Mouse (Mus musculus) spleen, postnatal 14 days (tissue): Measurements from ENCODE around the gene Smpd1.
A peak's percentile ranks its signal among the peaks of the same experiment; 100 is the strongest.

ENCODE experiments used
- DNase-seq, 2 experiments: peaks; one replicate each; pipeline ENCODE4 v3.0.0; 2021 to 2022; ENCODE audit warnings: low spot score in 2 of 2

Gene Smpd1

DNA sequence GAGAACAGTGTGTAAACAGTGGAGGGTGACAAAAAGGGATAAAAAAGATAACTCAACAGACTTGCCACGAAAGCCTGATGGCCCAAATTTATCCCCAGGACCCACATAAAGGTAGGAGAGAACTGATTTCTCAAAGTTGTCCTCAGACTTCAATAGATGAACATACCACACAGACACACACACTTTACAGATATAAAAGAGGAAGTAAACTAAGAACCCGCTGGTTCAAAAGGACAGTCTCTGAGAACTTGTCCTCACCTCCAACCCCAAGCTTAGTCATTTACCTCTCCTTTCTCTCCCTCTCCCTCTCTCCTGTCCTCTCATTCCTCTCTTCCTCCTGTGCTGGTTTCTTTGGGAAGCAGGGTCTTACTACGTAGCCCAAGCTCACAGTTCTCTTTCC, 8.2 kb downstream of the Smpd1 start:
- no peak for DNase-seq

- no peak for DNase-seq
These were observed 9.2 kb downstream of the Smpd1 start for GRCm38 (mm10) chr7:105563367-105563766.

DNA sequence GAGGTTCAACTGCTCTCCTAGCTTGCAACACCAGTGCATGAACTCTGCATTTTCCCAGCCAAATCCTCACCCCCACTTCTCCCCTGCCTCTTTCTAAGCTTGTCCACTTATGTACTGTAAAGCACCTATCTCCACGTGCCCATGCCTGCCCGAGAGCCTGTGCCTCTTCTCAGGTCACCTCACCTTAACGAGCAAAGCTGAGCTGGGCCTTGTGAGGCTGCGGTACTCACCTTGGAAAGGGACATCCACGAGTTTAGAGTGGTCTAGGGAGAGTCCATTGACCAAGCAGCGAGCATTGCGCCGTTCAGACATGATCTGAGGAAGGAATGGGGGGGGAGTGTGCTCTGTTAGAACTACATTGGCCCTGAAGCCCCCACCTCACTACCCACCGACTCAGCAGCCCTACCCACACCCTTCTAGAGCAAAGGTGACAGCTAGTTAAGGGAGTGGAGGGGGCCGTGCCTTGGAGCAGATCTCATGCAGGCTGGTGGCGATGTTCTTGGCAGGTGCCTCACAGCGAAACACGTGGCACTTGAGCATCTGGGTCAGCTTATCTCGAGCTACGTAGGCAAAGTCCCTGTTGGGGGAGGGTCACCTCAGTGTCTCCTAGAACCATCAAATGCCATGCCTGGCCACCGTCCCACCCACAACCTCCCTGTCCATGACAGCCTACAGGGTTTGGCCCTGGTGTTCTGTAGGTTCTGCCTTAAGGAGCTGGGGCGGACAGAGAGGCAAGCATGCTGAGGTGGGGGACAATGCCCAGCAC, 11.1 kb downstream of the Smpd1 start:
- no peak for DNase-seq

DNA sequence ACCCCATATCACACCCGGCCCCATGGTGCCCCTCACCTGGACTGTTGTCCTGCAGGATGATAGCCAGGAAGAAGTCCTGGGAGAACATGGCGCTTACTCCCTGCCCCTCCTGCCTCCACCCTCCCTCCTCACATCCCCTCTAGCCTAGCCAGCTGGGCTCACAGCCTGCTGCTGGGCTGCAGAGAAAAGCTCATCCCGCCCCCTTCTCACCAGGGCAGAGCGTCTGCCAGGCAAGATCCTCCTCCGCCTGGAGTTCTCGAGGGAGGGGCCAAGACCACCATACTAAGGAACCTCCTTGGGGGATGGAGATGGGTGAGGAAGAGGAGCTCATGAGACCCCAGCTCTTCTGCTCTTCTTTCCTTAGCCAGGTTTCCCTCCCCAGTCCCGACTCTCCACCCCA, 14.4 kb downstream of the Smpd1 start:
- no peak for DNase-seq

DNA sequence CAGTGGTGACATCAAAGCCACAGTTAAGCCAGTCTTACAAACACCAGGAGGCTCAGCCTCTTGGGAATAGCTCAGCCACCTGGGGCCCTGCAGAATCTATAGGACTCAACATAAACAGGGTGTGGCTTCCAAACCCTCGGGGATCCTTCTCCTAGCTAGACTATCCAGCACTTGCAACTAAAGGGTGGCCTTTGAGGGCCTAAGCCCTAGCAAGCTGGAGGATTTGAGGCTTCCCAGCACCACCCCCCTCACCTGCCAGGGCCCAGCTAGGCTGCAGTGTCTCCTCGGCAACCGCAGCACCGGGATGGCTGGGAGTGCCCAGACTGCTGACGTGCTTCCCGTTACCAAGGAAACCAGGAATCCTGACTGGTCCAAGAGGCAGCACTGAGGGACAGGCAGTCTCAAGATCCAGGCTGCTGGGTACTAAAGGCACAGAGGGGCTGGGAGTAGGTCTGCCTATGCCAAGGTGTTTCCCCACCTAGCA, 14.9 kb downstream of the Smpd1 start:
- no peak for DNase-seq

- no peak for DNase-seq
These were observed 15.6 kb downstream of the Smpd1 start for GRCm38 (mm10) chr7:105569512-105570496.

- DNase-seq: no peak
These were observed 16.6 kb downstream of the Smpd1 start for GRCm38 (mm10) chr7:105570756-105571155.

GRCm38 (mm10) chr7:105572949-105573348, 18.8 kb downstream of the Smpd1 start:
- DNase-seq: no peak

DNA sequence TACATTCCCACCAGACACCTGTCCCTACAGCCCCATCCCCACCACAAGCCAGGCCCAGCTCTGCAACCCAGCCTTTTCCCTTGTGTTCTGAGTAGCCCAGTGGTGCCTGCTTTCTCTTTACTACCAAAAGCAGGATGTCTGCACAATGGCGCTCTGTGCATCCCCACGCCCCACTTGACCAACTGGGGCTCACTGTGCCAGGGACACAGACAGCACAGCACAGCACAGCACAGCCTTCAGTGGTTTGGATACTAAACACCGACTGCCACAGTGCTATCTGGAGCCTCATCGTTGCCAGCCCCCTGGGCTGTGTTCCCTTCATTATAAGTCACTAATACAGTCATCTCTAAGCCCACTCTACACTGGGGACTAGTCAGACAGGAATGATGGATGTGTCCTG, 20.4 kb downstream of the Smpd1 start:
- DNase-seq: no peak

- no peak for DNase-seq
These were observed 22.1 kb downstream of the Smpd1 start for GRCm38 (mm10) chr7:105576166-105576748.

DNA sequence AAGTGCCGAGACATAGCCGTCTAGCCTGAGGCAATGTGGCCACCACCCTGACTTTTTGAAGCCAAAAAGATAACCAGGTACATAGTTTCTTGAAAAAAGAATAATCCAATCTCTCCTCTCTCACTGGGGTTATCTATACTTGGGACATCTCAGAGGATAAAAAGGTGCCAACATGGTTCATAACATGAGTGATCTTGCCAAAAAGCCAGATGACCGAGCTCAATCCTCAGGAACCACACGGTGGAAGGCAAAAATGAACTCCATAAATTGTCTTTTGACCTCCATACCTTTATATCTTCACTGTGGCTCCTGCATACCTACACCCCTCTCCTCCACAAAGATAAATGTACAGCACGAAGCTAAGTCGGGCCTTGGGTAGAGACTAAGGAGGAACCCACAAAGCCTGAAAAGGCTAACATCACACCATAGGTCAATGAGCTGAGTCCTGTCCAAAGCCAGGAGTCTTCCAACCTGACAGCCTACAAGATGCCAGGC, 23.3 kb downstream of the Smpd1 start:
- DNase-seq: no peak

- DNase-seq: no peak
These were observed 24.3 kb downstream of the Smpd1 start for GRCm38 (mm10) chr7:105578481-105578880.

DNA sequence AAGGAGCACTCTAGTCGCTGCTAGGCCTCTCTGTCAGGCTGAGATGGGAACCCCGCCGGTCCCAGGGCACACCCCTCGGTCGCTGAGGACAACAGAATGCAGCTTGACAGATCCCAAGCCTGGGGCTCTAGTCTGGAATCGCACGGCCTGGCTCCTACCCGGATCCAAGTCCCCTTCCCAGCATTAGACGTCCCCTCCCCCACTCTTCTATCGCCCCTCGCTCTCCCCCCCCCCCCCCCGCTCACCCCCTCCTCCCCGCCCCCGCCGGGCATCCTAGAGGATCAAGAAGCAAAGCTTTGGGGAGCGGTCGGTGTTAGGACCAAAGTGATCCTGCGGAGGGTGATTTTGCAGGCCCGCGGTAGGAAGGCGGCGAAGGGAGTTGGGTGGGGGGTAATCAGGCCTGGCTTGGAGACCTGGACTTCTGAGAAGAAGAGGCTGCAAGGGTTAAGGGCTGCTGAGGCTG, 26.5 kb downstream of the Smpd1 start:
- DNase-seq: no peak

DNA sequence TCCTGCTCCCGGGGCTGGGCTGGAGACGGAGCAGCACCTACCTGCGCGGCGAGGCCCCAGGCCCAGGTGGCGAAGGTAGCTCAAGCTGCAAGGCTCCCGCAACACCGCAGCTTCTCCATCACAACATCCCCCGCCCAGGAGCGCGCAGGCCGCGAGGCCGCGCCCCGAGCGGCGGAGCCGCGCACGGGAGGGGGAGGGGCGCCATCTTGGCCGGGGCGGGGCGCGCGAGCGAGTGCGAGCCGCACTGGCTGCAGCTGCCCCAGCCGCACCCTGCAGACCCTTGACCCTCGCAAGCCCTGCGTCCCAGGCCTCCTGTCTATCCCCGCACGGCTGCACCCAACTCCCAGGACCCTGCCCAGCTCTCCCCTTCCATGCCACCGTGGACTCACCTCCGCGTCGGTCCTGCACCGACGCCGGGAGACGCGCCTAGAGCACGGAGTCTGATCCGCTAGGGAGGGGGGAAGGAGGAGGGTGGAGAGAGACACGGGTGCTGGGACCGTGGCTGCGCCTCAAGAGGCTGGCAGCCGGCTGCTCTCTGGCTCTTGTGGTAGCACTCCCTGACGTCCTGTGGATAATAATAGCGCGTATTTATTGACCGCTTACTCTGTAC, 27.0 kb downstream of the Smpd1 start, which contains the start of gene Apbb1:
Gene Apbb1 (minus strand): TSS at position 560 of the 610 bp plus-strand sequence.
- peak in 1 of 2 experiments; percentile 30 for DNase-seq

DNA sequence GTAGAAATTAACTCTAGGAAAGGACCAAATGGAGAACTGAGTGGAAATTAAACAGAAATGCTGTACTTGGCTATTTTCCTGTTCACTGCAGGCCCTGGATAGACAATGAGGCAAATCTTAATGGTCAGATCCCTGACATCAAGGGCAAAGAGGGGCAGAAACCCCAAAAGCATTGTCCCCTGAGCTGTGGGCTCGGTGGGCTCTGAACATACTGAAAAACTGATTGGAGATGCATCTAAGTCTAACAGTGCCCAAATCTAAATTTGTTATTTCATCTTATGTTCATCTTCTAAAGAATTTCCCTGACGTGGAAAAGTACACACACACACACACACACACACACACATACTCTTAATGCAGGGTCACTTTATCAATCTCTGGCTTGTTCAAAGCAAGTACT, 27.8 kb downstream of the Smpd1 start:
- DNase-seq: no peak

DNA sequence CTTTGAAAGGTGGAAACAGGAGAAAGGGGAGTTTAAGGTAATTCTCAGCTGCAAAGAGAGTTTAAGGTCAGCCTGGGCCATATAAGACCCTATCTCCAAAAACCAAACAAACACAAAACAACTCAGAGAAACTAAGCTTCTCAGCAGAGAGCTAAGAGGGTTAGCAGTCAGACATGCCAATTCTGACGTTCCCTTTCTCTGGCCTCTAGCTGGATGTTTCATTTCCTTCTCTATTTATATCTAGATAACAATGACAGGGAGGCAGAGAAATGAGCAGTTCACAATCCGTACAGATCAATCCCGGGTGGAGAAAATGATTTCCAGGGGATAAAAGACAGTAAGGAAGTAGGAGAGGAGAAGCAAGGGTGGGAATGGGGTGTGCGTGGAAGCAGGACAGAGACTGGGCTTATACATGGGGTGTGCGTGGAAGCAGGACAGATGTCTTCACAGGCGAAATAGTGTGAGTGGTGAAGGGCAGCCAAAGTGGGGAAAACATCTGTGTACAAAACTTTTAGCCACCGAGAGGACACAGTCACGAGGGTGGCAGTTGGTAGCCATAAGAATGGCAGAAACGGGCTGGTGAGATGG, 34.3 kb downstream of the Smpd1 start:
- DNase-seq: no peak

DNA sequence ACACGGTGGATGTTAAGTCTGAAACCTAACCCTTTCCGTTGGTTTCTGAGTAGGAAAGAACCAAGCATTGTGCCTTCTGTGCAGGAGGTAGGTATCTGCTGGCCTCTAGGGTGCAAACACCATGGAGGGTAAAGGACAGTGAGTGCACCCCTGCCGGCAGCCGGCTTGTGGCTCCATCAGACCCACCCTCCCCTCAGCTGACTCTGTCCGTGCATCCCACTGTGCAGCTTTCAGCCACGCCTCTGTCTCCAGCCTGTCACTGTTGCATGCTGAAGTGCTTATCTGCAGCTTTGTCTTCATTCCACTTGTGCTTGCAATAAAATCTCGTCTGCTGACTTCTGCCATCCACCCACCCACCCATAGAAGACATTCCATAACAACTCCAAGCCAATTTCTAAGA, 35.9 kb downstream of the Smpd1 start:
- DNase-seq: no peak

DNA sequence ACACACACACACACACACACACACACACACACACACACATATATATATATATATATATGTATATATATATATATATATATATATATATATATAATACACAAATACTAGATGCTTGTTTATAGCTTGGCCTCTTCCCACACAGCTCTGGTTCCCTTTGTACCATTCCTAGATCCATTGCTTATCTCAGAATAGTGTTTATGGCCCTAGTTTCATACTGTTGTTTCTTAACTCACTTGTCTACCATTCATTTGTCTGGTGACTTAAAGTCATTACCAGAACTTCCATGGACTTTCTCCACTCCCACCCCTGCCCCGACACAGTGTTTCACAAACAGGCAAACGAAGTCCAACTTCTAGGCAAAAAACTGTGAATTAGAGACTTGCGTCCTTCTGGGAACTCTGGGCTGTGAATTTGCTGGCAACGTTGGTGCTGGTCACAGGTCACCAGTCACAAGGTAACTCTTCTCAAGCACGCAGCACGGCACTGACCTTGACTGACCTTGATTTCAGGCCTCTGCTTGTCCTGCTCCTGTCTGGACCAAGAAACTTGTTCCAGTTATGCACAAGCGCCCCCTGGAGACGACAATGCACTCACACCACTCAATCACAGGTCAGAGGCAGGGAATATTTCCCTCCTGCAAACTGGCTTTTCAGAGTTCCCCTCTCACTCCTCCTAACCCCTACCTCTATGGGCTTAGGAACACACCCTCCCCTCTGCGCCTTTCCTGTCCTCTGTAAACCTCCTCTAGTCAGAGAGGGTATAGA, 48.9 kb downstream of the Smpd1 start:
- DNase-seq: peak in 1 of 2 experiments; percentile 38
